ENCODE assay signal across 14 mouse cellular contexts in genomic region chr14:48327746-48328145, GRCm38 (mm10).
A peak's percentile ranks its signal among the peaks of the same experiment; 100 is the strongest.
DNase-seq lines count a peak whose midpoint lies in the region; ATAC-seq and TF ChIP-seq lines count a peak whose summit lies in the region.
"Had no signal": no experiment of that assay in that cellular context is flagged by ENCODE, and none has a peak within 500 bp of the region (broad histone marks: within the 10 kb centered on the region; RNA-seq: fewer than 3 reads in every experiment).

No protein-coding gene starts in this region.

- TF ChIP-seq EP300 in liver, postnatal 0 days (IDR thresholded peaks at IDR 0.05; ENCODE audit: low read depth) = no peak

- TF ChIP-seq CTCF in gastrocnemius, adult 2 months (IDR thresholded peaks at IDR 0.05) = peak; percentile 29; the same call in 1 of the 2 replicates
- TF ChIP-seq CTCF in liver, postnatal 0 days (IDR thresholded peaks at IDR 0.05; ENCODE audit: low read depth) = peak; percentile 10
- peak; percentile 28 for TF ChIP-seq CTCF in E14TG2a.4 (conservative IDR thresholded peaks at IDR 0.05; ENCODE audit: low read length)

- no peaks in the 10 kb centered on the region for H3K36me3 ChIP-seq in liver, postnatal 0 days (replicated peaks; ENCODE audit: insufficient read depth, low read length)
- no peaks in the 10 kb centered on the region for H3K36me3 ChIP-seq in liver, embryonic 11.5 days (ENCODE audit: control insufficient read depth, insufficient read depth, low read length)
- H3K36me3 ChIP-seq in E14TG2a.4 (ENCODE audit: insufficient read depth, low read length) = no peaks in the 10 kb centered on the region
- H3K36me3 ChIP-seq: intestine, embryonic 15.5 days had no signal

- intact Hi-C loops in gastrocnemius, adult 2 months (cut with DNase I) = no loop called here

- no peaks in the 10 kb centered on the region for H3K4me1 ChIP-seq in liver, postnatal 0 days (ENCODE audit: insufficient read depth)
- no peaks in the 10 kb centered on the region for H3K4me1 ChIP-seq in liver, embryonic 11.5 days (replicated peaks; ENCODE audit: control insufficient read depth, insufficient read depth, low read length)
- H3K4me1 ChIP-seq in E14TG2a.4 (replicated peaks; ENCODE audit: low read depth, low read length) = 0 out of 2 replicates have a peak, but pooled peaks cover 10% of the 10 kb centered on the region
- H3K4me1 ChIP-seq: megakaryocyte, embryonic 14.5 days had no signal

- no peak overlapping the region for H3K4me3 ChIP-seq in gastrocnemius, adult 2 months
- no peak overlapping the region for H3K4me3 ChIP-seq in liver, postnatal 0 days (ENCODE audit: low read depth, low read length)
- no peak overlapping the region for H3K4me3 ChIP-seq in liver, embryonic 11.5 days (ENCODE audit: low read depth, low read length)
- H3K4me3 ChIP-seq in E14TG2a.4 (replicated peaks; ENCODE audit: low read length) = no peak overlapping the region
- H3K4me3 ChIP-seq: intestine, embryonic 15.5 days; megakaryocyte, embryonic 14.5 days had no signal

- H3K4me2 ChIP-seq in liver, postnatal 0 days (ENCODE audit: low read depth, low read length) = no peak overlapping the region
- H3K4me2 ChIP-seq in liver, embryonic 11.5 days = no peak overlapping the region
- H3K4me2 ChIP-seq: intestine, embryonic 15.5 days had no signal

- DNase-seq in gastrocnemius, adult 2 months = no peak
- no peak for DNase-seq in gastrocnemius, adult 18-20 months (ENCODE audit: low spot score)
- no peak for DNase-seq in liver, postnatal 0 days
- no peak for DNase-seq in liver, embryonic 11.5 days (ENCODE audit: low spot score)
- DNase-seq in testis, postnatal 14 days (ENCODE audit: low spot score) = no peak
- DNase-seq in layer of hippocampus, adult 11-12 months (ENCODE audit: low spot score) = no peak
- DNase-seq: adrenal gland, postnatal 36 days; cerebellum, adult 11 months; heart, postnatal 4 days; right cerebral cortex, postnatal 4 days had no signal

- no peak overlapping the region for H3K27ac ChIP-seq in gastrocnemius, adult 2 months
- no peak overlapping the region for H3K27ac ChIP-seq in liver, postnatal 0 days (ENCODE audit: low read depth)
- H3K27ac ChIP-seq in liver, embryonic 11.5 days (ENCODE audit: low read depth, low read length) = no peak overlapping the region
- H3K27ac ChIP-seq: intestine, embryonic 15.5 days had no signal

- no peaks in the 10 kb centered on the region for H3K27me3 ChIP-seq in liver, postnatal 0 days (ENCODE audit: insufficient read depth, low read length)
- no peaks in the 10 kb centered on the region for H3K27me3 ChIP-seq in liver, embryonic 11.5 days (replicated peaks; ENCODE audit: control insufficient read depth, insufficient read depth, low read length)
- 0 out of 2 replicates have a peak, but pooled peaks cover 3% of the 10 kb centered on the region for H3K27me3 ChIP-seq in E14TG2a.4 (ENCODE audit: insufficient read depth, low read length)
- H3K27me3 ChIP-seq: intestine, embryonic 15.5 days; megakaryocyte, embryonic 14.5 days had no signal

- no peak overlapping the region for H3K9ac ChIP-seq in liver, postnatal 0 days (replicated peaks)
- no peak overlapping the region for H3K9ac ChIP-seq in liver, embryonic 11.5 days (ENCODE audit: low read depth, low read length)
- H3K9ac ChIP-seq: intestine, embryonic 15.5 days had no signal

- WGBS in liver, postnatal 0 days (ENCODE audit: insufficient replicate concordance) = 66% methylated on average over 3 of the region's 3 CpGs
- WGBS in liver, embryonic 11.5 days = 57% methylated on average over 3 of the region's 3 CpGs

- ATAC-seq in liver, postnatal 0 days = no peak
- no peak for ATAC-seq in liver, embryonic 11.5 days (replicated peaks; ENCODE audit: low FRiP score)
- peak; percentile 49 for ATAC-seq in megakaryocyte progenitor cell, adult 5-6 weeks (replicated peaks; ENCODE audit: poor library complexity)
- ATAC-seq: intestine, embryonic 15.5 days had no signal

- no peaks in the 10 kb centered on the region for H3K9me3 ChIP-seq in liver, postnatal 0 days (ENCODE audit: low read length)
- no peaks in the 10 kb centered on the region for H3K9me3 ChIP-seq in liver, embryonic 11.5 days (ENCODE audit: control insufficient read depth, low read length)
- peaks cover 20% of the 10 kb centered on the region for H3K9me3 ChIP-seq in E14TG2a.4 (ENCODE audit: low read length)
- H3K9me3 ChIP-seq: intestine, embryonic 15.5 days; megakaryocyte, embryonic 14.5 days had no signal
